Mouse (Mus musculus) cerebellum, adult 8-10 months (tissue): ENCODE measurements around the gene Cldn34b2.
A peak's percentile ranks its signal among the peaks of the same experiment; 100 is the strongest.
"Not testable (repeated sequence)": the region's sequence is repeated elsewhere in the genome, so short reads cannot be mapped to it uniquely, and the experiment has no call there.

Experiments used
- DNase-seq: peaks from one replicate; pipeline ENCODE4 v3.0.0; 2022

The Cldn34b2 gene

DNA sequence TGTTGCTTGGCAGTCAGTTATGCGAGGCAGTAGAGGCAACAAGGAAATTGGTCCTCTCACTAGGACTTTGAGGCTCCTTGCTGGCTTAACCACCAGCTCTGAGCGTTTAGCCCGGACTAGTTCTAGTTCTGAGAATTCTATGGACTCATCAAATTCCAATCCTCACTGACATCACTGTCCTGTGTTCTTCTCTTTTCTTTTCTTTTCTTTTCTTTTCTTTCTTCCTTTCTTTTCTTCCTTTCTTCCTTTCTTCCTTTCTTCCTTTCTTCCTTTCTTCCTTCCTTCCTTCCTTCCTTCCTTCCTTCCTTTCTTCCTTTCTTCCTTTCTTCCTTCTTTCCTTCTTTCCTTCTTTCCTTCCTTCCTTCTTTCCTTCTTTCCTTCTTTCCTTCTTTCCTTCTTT, at the start of gene Cldn34b2:
TSS of gene Cldn34b2 (minus strand) at position 101 of the 400 bp plus-strand sequence.
- DNase-seq: not testable (repeated sequence)

DNA sequence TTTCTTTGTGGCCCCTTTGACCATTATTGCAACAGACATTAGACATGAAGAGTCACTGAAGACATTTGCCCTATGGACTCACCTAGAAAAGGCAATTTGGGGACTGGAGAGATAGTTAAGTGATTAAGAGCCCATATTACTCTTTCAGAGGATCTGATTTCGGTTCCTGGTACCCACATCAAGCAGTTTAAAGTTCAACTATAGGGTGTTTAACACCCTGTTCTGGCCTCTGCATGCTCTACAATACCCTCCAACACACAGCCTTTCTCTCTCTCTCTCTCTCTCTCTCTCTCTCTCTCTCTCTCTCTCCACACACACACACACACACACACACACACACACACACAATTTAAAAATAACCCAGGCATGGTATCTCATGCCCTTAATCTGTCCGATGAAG, 49.4 kb upstream of the Cldn34b2 start:
- no peak for DNase-seq

DNA sequence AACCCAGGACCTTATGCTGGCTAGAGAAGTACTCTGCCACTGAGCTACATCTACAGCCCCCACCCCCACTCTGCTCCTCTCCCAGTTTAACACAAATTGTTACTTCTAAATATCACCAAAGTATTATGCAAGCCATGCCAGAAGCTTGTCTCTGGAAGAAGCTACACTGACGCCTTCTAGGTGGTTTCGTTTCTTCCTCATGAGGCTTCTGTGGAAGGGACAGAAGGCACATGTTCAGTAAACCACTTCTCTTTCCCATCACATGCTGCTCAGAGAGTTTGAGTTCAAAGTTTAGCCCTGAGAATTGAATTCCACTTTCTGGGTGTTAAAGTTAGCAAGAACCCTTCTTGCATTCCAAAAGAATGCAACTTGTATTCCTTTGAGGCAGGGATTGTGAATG, 49.0 kb upstream of the Cldn34b2 start:
- DNase-seq: no peak

DNA sequence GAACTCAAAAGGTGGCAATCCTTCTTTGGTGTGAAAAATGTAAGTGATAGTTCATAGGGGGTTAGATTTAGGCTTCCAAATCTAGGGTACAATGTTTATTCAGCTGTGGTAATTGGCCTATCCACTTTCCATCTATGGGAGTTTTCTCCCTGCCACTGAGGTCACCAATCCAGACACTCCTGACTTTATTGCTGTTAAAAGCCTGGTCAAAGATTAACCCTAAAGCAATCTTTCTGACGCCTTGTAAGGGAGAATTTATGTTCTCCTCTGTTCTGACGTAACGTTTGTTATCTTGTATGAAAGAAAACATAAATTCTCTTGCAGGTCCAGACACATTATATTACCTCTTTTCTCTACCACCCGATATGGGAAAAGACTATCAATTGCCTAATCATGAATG, 47.4 kb upstream of the Cldn34b2 start:
- DNase-seq: no peak

DNA sequence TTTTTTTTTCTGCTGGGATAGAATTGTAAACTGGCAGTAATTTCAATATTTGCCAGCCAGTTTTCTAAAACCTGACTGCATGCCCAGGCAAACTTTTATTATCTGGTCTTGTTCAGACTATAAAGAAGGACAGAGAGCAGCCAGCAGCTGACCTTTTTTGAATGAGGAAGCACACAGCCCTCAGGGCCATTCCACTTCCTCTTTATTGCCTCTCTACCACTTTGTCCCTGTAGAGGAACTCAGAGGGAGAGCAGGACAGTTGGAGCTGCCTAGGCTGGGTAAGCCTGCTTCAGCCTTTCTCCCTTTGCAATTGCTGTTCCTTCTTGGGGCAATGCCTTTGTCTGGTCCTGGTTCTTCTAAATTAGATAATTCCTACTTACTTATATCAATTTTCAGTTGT, 44.1 kb upstream of the Cldn34b2 start:
- no peak for DNase-seq

DNA sequence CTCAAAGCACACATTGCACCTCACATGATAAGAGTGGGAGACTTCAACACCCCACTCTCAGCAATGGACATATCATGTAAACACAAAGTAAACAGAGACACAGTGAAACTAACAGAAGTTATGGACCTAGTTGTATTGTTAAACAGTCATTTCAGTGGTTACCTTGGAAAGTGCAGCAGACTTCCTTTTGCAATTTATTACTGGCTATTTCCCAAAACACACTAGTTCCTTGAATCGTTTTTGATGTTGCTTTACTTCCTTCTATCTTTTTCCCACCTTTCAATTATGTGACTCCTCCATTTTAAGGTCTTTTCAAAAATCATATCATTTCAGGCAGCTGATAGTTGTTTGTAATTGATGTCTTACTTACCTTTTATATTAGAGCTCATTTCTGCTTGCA, 43.5 kb upstream of the Cldn34b2 start:
- no peak for DNase-seq

DNA sequence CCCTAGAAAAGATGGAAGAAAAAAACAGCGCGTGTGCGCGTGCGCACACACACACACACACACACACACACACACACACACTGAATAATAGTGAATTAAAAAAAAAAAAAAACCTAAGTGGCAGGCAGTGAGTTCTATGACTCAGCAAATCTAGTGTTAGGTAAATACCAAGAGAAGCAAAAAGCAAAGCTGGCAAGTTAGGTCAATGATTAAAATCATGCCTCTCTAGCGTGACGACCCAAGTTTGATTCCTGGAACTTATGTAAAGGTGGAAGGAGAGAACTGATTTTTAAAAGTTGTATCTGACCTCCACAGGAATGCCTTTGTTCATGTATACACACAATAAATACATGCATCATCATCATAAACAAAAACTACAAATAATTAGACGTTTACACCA, 41.7 kb upstream of the Cldn34b2 start:
- DNase-seq: no peak

DNA sequence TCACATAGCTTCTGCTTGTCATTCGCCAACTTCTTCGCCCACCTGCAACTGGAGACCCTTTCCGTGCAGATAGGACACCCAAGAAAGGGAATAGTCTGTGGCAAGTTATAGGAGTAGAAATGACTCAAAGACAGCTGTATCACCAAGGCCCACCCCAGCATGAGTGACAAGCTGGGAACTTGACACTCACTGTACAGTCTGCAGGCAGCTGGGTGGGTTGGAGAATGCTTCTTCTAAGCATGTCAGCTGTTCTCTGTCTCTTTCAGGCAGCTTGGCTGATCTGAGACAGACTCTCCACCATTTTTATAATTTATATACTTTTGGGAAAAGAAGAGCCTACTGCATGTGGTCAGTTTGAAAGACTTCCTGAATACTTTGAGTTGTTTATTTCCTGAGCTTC, 39.5 kb upstream of the Cldn34b2 start:
- no peak for DNase-seq

DNA sequence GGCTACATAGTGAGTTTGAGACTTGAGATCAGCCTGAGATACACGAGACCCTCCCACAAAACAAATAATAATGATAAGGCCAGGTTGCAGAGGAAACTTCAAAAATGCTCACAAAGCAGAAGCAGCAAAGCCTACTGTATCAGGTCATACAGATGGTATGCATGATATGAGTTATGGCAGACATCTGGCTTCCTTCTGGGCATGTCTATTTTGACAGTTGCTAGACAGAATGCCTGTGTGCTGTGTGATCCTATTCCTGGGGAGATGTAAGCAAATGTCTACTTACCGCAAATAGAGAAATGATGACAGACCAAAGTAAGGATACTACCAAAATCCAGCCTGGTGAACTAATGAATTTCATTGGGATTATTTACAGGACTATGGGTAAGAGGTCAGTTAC, 38.1 kb upstream of the Cldn34b2 start:
- DNase-seq: no peak

DNA sequence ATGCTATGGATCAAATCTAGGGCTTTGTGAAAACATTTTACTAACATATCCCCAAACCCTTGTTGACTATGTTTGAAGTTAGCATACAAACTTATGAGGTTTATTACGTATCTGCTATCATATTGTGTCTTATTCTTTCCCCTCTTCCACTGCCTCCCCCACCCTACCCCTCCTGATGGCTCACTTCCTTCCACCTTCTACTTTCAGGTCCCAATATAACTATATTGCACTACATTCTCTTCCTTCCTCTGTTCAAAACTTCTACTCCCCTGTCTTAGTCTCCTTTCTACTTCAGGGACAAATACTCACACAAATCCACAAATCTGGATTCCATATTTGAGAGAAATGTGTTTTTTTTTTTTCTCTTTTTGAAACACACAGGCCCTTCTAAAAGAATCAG, 35.3 kb upstream of the Cldn34b2 start:
- no peak for DNase-seq

DNA sequence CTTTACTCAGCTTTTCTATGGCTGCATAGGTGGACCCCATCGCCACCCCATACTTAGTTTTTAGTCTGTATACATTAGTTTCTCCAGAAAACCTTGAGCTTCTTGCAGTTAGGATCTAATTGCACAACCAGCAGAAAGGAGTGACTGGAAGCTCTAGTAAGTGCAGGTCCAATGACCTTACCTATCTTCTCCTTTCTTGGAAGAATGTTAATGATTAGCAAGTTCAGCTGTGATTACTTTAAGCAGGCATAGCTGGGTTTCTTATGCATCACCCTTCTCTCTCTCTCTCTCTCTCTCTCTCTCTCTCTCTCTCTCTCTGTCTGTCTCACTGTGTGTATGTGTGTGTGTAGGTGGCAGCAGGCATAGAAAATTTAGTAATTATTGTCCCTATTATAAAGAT, 23.7 kb upstream of the Cldn34b2 start:
- no peak for DNase-seq

DNA sequence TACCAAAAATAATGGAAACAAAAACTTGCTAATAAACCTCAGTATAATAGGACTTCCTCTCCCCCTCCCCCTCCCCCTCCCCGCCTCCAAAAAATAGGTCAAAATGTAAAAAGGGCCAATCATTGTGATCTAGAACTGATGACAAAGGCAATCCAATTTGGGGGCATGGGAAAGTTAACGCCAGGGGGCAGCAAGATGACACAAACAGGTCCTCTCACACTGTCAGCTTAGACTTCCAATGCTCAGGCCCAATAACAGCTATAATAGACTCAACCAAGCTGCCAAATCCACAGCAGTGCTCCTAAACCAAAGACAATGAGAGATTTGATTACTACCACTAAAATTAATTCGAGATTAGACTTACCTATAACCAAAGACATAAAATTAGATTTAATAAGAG, 16.5 kb upstream of the Cldn34b2 start:
- peak; percentile 8 for DNase-seq

DNA sequence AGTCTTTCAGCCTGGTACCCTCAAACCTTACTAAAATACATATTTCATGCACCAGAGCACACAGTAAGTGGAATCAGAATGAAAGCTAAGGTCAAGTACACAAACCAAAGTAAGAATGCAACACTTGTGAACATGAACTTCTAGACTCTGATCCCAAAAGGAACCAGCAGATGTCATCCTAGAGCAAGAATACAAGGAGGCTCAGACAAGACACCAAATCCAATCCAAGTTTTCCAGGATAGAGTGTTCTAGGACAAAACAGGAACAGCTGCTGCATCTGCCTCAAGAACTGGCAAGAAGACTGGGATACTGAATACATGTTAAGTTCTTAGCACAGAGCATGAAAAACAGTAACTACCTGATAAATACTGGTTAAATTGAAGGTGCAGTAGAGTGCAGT, 30.2 kb downstream of the Cldn34b2 start:
- peak; percentile 8 for DNase-seq

DNA sequence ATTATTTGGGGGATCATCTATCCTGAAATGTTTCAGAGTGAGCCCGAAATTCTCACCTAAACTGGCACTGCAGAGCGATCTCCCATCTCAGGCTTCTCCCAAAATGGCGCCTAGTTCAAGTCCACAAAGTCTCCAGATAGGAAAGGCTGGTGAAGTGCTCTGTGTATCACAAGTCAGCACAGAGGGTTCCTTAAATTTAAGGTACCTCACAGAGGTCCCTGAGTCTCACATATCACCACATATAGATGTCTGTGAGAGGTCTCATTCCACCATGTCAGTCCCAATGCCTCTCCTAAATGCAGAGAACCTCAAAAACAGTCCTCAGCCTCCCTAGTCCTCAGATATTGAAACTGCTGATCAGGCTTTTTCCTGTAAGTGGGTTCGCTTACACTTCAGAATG, 34.6 kb downstream of the Cldn34b2 start, which contains the start of gene Magea2:
TSS of gene Magea2 (minus strand) at position 101 of the 400 bp plus-strand sequence.
- not testable (repeated sequence) for DNase-seq

DNA sequence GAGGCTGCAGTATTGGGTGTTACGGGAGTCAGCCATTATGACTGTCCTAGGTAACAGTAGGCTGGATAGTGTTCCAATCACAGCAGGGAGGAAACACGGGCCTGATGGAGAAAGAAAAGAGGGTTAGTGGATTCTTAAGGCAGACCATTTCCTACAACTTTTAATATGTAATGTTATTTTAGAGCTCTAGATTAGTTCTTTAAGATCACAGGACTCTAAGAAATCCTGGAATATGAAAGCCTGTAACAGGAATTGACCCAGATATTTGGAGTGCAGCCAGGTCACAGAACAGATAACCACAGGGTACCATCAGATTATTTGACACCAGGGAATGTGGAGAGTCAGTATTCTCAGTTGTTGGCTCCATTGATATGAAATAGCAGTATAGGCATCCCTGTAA, 38.5 kb downstream of the Cldn34b2 start, which contains the start of gene Magea1:
TSS of gene Magea1 (minus strand) at position 101 of the 400 bp plus-strand sequence.
- not testable (repeated sequence) for DNase-seq
